Mouse (Mus musculus): ENCODE results near the gene Nfe2.
A peak's percentile ranks its signal among the peaks of the same experiment; 100 is the strongest.

The Nfe2 gene

DNA sequence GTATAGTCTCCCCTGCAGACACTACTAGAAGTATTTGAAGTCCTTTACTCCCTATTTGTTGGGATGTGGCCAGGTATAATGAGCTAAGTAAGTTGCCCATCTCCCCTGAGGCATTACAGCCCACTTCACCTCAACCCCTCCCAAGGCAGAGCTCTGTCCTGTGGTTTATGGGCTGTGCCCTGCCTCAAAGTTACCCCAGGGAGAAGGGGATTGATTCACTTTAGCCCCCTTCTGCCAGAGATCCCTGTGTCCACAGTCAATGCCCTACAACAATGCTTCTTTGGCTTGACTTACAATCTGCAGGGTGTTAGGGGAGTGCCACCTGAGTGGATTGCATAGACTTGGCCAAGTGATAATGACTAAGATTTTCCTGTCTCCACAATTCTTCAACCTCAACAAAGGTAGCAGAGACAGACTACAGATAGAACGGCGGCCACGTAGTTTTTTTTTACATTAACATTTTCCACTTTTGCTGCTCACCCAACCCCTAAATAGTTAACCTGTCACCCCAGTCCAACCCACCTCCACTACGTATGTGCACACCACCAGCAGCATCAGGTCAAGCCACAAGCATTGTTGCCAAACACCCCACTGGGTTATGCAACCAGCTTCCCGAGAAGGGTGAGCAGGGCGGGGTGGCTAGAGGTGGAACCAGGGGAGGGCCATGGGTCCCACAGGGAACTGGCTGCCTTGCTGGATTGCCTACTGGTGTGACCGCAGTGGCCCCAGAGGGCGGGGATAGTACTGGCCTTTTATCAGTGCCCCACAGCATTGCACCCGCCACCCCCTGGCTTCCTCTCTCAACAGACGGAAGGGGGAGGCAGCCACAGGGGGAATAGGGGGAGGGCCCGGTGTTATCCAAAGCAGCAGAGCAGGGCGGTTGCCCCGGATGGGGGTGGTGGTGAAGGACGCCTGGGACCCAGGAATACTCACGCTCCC, at the start of gene Nfe2:
TSS of gene Nfe2 (minus strand) at position 614 of the 939 bp plus-strand sequence.
- peak; percentile 46 for DNase-seq

DNA sequence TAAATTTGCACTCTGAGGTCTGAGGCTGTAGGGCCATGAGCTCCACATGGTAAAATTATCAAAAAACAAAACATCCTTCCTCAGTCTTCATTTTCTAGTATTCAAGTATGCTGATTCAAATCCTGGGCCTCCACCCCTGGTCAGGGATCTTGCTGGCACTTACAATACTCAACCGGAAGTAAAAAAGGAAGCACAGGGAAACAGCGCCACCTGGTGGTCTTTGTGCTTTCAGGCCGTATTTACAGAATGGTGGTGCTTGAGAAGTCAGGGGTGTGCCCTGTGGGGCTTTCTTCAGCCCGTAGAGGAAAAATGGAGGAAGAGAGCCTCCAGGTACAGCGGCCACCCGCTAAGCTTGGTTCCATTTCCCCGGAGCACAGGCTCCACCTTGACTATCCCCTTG, 48.9 kb upstream of the Nfe2 start:
- DNase-seq, result peak; percentile 96

DNA sequence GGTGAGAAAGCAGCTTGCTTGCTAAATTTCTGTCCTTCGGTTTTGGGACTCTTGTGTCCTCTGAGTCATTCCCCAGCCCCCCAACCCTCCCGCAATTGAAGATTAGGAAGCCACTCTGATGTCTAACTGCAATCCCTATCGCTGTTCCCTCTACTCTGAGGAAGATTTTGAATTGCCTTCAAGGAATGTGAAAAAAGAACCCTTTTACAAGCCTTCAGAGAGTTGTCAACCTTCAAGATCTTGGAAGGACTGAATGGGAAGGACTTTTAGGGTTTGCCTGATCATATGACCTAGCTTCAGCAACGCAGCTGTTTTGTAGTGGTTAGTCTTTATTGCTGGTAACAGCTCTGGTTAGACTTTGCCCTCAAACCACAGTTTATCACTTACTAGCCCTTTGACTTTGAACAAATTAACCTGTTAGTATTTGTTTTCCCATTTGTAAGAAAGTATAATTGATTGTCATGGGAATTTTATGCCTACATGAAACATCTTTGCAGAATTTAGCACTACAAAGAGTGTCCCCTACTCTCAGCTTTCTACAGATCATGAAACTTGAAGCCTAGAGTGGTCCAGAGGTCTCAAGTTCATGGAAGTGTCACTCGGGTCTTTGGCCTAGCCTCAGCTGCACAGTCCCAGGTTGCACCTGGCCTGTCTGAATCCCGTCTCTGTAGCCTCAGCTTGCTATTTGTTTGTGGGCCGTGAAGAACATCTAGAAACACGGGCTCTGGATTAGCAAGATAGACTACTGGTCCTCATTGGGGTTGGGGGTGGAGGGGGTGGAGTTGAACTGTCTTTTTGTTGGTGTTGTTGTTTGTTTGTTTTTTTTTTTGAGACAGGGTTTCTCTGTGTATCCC, 47.8 kb upstream of the Nfe2 start:
- no peak for DNase-seq

DNA sequence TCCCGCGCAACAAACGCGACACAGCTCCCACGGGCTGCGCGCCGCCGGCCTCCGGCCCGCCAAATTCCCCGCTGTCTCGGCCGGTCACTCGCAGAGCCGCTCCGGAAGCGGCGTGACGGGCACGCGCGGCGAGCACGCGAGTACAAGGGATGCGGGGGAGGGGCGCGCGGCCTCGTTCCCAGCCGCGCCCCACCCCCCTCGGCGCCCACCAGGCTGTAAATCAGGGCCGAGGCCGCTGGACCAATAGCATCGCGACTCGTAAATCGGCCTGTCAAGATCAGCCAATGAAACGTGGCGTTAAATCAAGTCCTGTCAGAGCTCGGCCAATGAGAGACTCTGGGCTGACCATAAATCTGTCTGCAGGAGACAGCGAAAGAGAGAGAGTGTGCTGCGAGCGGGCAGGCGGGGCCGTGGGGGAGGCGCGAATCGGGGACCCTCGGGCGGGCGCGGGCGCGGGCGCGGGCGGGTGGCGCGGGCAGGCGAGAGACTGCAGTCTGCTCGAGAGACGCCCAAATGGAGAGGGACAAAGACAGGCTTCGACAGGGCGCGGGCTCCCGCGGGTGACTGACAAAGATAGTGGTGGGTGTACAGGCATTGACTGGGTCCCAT, 47.0 kb upstream of the Nfe2 start:
- peak; percentile 100 for DNase-seq

DNA sequence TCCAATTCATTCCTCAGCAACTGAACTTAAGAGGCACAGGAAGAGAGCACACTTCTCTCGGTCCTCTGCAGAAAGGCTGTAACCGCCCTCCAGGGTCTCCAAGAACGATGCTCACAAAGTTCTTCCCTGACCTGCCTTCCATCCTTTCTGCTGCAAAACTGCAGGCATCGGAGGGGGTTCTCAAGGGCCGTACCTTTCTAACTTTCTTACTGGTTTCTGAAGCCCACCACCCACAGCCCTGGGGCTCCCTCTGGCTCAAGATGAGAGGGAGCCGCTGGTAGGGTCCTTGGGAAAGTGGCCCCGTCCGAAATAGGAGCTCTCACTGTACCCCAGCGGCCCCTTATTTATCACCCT, 46.4 kb upstream of the Nfe2 start:
- no peak for DNase-seq

DNA sequence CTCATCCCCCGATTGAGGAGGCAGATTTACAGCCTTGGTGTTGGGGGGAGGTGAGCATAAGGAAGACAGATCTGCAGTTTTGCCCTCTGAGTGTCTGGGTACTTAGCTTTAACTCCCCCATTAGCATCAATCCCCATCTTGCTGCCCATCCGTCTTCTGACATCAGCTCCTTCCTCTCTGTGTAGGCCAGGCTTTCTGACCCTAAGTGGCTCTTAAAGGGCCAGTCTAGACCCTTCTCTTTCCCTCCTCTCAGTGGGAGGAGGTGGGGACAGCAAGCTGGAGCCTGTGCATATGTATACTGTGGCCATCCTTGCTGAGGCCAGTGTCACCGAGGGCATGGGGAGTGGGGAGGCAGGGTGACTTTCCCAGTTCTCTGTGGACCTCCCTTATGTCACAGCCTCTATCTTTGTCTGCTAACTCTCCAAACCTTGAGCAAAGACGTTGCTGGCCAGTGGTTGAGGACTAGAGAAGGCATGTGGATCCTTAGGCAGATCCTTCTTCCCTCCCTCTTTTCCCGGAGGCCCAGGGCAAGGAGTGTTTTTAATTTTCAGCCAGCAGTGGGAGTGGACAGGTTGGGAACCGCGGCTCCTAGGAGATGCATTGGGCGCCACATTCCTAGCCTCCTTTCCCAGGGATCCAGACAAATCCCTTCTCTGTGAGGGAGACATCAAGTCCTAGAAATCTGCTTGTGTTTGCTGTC, 45.9 kb upstream of the Nfe2 start:
- DNase-seq, result no peak

DNA sequence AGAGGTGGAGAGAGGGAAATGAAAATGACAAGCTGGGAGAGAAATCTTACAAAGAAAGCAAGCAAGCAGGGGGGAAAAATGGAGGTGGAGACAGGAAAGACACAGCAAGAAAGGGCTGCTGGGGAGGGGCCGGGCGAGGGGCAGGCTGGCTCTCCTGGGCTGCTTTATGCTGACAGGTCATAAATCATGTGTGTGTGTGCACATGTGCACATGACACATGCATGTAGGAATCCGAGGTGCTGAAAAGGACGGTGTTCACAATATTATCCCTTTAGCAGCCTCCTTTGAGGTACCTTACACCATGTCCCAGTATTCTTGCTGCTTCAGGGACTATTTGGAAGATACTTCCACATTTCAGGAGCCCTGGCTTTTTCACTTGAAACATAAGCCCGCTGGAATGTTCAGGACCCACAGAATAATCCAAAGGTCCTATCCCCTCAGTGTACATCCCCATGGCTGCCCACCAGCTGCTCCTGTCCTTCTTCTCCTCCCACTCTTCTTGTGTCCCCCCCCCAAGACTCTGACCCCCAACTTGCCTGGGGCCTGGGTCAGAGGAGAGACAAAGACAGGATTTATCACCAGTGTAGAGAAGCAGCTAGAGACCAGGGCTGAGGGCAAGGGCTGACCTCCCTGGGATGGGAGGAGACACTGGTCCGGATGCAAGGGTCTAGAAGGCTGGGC, 44.3 kb upstream of the Nfe2 start:
- DNase-seq, result no peak

DNA sequence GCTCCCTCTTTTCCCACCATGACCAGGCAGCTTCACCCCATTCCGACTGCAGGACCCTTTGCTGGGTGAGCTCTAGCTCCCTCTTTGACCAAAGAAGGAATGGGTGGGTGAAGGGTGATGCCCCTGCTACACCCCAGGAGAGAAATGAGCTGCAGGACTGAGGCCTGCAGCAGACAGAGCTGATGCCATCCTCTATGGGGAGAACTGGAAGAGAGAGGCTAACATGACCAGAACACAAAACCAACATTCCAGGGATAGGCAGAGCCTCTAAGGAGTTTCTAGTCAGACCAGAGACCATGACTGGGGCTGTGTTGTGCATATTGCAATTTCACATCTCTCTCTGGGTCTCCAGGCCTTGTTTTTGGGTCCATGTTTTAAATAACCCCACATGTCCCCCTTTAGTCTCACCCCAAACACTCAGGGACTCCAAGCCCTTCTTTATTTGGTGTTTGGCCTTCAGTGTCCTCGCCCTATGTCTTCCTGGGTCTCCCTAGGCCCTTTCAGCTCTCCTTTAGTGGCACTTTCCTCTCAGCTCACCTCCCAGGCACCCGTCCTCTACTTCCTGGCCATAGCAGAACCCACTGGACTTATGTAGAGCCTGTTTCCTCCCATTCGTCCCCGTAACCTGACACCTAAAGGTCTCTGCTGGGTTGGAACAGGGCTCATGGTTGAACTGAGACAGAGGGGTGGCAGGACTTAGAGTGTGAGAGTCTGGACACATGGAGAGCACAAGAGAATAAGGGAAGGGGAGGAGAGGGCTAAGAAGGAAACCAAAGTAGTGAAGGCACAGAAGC, 43.5 kb upstream of the Nfe2 start:
- DNase-seq, result no peak

DNA sequence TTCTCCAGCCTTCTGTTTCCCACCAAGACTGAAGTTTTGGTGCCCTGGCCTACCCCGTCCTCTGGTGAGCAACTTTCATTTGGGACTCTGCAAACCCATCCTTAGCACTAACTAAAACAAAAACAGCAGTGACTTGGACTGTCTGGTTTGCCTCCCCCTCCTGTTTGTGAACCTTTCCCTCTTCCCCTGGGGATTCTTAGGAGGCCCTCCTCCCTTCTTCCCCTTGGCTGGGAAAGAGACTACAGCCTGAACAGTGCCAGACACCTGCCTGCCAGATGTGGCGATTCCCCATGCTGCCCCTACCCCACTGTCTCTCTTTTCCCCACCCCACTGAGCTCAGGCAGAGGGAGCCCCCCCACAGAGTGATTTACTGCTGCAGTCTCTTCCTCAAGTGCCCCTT, 42.8 kb upstream of the Nfe2 start:
- DNase-seq, result no peak

DNA sequence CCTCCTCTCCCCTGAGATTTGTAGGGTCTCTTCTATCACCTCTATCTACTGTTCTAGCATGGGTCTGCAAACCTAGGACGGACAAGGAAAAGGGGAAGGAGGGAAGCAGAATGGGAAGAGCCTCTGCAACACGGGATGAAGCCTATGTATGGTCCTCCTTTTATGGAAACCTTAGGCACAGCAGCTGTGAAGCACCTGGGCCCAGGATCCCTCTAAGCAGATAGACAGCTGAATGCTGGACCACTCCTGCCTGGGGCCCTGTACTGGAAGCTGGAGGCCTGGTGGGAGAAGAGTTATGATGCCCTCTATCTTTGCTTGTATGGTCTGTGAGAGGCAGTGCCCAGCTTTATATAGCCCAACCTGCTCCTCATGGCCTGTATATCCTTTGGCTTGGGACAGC, 42.4 kb upstream of the Nfe2 start:
- no peak for DNase-seq

DNA sequence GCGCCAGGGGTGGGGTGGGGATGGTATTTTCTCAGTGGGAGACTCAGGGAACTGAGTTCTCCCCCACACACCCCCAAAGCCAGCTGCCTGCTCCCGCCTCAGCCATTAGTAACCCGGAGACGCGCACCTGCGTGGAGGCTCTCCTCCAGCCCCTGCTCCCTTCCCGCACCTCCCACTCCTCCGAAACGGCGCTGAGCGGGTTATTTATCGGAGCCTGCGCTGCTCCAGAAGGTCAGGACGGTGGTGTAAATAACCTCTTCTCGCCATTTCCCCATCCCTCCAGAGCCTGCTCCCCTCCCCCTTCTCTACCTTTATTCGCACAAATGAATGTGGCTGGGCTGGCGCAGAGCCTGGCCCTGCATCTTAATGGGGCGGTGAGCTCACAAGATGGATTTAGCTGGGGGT, 41.9 kb upstream of the Nfe2 start:
- DNase-seq, result peak; percentile 62

DNA sequence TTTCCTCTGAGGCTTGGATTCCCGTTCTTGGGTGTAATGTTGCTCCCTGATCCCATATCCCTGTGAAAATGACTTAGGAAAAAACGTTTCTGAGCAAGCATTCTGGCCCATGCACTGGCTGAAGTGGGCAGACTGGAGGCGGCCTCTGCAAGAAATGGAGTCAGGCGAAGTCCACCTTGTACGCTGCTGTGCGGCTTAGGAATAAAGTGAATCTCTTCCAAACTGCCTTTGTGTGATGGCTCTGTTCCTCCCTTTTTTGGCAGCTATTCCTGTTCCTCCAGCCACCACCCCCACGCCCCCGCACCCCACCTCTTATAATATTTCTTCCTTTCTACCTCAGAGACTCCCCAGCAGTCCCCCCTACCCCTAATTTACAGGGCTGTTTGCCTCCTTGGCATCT, 41.4 kb upstream of the Nfe2 start:
- DNase-seq, result no peak

DNA sequence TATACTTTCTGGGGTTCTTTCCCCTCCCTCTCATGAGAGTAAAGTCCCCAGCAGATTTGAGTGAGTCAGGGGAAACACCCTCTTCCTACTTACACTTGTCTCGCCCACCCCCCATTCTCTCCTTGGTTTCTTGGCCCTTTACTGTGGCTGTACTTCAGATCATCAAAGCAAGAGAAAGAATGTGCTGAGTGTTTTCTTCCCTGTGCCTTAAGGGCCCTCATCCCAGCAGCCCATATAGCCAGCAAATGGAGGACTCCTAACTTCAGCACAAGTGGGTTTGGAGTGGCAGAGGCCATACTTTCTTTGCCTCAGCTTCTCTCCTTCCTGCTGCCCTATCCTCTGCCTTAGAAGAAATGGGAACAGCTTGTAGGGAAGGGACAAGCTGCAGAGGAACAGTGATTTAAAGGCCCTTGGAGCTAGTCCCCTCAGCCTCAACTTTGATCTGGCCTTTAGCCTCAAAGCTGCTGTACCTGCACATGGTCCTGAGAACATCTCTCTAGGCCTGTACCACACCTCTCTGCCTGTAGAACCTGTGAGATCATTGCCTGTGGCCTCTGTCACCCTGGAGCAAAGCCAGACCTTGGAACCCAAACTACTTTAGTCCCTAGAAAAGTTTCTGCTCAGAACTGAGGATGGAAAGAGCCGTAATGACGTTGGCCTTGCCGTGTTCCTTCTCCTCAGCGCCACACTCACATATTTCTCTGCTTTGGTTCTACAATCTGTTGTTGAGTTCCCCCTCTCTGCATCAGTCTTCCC, 40.8 kb upstream of the Nfe2 start:
- no peak for DNase-seq

DNA sequence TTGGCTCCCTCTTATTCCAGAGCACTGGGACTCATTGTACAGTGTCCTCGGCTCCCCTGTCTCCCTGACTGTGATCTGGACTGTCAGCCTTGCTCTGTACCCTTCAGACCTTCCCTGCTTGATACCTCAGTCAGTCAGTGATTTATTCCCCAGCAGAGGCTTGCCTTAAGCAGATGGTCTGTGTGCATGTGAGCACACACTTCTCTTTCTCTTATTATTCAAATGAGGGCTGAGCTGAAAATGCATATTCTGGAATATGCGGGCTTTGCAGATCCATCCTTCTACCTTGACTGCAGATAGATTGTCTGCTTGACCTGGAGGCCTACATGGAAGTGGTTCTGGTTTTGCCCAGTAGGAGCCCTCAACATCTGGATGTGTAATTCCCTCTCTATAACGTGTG, 39.8 kb upstream of the Nfe2 start:
- no peak for DNase-seq

DNA sequence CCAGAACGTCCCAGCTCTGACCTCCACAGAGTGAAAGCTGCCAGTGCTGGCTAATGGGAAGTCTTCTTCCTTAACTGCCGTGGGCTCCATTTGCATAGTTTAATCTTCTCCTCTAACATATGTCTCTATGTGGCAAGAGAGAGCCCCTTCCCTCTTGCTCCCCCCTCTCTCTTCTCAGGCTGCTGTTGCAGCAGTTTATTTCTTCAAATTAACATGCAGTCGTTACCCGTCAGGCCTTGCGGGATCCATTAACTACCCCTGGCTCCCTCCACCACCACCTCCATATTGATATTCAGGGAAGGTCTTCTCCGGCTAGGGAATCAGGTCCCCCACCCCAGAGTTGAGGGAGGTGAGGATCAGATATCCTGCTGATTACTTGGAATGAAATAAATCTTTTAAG, 39.1 kb upstream of the Nfe2 start:
- DNase-seq, result no peak

DNA sequence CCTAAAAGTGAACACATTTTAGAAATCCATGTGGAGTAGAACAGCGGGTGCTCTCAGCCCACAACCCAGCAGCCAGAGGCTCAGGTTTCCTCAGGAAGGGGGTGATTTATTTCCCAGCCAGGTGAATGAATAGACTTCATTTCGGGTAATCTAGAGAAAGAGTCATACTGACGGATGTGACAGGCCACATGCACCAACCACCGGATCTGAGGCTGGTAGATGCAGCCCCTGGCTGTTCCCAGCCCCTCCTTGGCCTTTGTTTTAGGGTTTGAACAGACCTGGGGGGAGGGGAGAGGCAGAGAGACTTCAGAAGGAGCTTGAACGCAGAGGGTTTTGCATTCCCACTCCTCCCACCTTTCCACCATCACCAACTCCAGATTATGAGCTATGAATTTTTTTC, 37.6 kb upstream of the Nfe2 start:
- DNase-seq, result no peak

DNA sequence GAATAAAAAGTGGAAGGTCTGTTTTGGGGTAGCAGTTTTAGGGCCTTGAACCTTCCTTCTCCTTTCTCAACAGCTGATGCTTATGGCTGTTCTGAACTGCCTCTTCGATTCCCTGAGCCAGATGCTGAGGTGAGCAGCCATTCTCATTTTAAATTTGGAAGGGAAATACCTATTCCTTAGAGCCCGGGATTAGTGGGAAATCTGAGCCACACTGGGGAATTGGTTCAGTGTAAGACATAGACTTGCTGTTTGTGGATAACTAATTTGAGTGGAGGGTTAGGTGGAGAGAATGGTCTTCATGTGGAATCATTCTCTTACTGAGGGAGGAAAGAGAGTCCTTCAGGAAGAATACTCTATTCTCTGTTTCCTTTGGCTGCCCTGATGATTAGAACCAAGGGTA, 36.4 kb upstream of the Nfe2 start:
- no peak for DNase-seq

DNA sequence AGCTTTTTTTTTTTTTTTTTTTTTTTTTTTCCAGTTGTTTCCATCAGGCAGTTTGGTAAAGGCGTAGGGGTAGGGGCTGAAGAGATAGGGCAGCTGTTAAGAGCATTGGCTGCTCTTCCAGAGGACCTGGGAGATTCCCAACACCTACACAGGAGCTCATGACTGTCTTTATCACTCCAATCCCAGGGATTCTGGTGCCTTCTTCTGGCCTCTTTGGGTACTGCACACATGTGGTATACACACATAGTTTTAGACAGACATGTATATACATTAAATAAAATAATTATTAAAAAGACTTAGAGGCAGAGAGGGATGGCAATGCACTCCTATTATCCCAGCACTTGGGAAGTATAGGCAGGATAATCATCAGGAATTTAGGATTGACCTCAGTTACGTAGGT, 35.2 kb upstream of the Nfe2 start:
- DNase-seq, result no peak

DNA sequence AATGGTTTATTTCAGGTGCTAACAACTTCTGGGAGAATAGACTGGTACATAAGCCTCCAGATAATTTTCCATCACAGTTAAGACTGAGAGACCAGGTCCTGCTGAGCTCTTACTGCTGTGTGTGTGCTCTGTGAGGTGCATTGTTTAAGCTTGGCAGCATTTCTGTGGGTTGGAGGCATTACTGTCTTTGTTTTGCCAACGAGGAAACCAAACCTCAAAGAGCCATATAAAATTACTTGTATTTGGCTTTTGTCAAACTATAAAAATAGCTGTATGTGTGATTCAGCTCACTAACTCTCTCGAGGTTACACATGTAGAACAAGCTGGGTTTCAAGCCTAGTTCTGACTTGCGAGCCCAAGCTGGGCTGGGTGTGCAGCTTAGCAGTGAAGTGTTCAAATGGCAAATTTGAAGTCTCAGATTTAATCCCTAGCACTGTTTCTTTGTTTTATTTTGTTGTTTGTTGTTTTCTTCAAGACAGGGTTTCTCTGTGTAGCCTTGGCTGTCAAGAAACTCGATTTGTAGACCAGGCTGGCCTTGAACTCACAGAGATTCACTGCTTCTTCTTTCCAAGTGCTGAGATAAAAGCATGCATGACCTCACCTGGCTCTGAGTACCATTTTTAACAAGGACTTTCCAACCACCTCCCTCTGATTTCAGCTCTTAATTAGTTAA, 34.6 kb upstream of the Nfe2 start:
- no peak for DNase-seq

DNA sequence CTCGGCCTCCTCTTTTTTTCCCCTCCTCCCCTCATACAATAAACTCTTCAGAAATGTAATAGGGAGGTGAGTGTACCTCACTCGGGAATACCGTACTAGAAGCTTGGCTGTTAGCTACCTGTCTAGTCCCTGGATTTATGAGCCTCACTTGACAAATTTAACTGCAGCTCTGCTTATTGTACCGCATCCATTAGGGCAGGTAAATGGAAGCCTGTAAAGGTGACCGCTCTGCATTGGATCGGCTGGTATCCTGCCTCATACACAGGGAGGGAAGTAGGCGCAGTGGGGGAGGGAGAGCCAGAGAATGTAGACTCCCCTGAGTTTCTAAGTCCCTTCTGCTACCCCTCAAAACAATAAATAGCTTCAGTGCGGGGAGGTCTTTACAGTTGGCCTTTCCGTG, 32.6 kb upstream of the Nfe2 start:
- DNase-seq, result no peak
